Mouse (Mus musculus): ENCODE measurements around the gene Ptprd.
"Not testable (repeated sequence)": the region's sequence is repeated elsewhere in the genome, so short reads cannot be mapped to it uniquely, and the experiment has no call there.

Gene Ptprd

GRCm38 (mm10) chr4:76452286-76452685 lies 1759.5 kb downstream of the Ptprd start:
- DNase-seq (ENCODE audit: extremely low spot score, low read depth, low spot score), result no peak

DNA sequence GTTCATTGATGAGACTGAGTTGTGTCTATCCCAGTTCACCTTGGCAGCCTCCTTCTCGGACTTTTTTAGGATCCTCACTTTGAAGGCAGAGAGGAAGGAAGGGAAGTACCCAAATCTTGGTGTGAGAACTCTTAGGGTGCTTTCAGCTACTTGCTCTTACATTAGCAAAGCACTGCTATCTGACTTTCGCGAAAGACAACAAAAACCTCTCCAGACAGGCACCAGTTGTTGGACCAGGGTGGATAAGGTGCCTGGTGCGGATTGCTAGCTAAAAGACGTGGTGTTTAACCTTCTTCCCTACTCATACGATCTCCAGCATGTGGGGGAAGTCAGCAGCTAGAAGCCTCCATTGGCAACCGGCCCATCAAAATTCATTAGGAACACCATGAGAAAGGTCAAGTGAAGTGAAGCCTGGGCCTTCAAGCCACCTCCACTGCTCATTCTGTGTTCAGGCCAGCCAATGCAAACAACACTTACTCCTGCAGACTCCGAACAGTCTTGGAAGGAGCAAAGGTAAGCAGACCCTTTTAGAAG lies 1760.7 kb downstream of the Ptprd start:
- no peak for DNase-seq (ENCODE audit: extremely low spot score, low read depth, low spot score)

DNA sequence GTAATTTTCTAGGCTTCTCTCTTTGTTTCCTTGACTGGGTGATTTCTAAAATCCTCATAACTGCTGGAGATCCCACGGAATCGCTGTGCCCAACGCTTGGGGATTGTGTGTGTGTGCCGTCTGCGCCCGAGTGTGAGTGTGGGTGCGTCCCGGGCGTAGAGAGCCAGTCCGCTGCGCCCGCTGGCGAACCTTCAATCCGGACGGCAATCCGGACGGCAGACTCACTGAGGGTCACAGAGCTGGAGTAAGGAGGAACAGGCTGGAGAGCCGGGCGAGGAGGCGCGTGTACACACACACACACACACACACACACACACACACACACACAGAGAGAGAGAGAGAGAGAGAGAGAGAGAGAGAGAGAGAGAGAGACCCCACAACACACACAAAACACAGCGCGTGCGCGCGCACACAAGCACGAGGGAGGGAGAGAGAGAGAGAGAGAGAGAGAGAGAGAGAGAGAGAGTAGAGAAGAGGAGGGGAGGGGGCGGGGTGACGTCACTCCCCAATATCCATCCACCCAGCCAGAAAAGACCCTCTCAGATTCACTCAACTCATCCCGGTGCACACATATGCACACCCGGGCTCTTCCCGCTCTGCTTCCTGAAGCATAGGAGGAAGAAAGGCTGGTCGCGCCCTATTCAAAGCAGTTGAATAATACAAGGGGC lies 1761.3 kb downstream of the Ptprd start:
- no peak for DNase-seq (ENCODE audit: extremely low spot score, low read depth, low spot score)

GRCm38 (mm10) chr4:76449466-76450350 lies 1762.1 kb downstream of the Ptprd start:
- no peak for DNase-seq (ENCODE audit: extremely low spot score, low read depth, low spot score)

- no peak for DNase-seq (ENCODE audit: extremely low spot score, low read depth, low spot score)
Measured at GRCm38 (mm10) chr4:76448678-76449465, 1762.9 kb downstream of the Ptprd start.

DNA sequence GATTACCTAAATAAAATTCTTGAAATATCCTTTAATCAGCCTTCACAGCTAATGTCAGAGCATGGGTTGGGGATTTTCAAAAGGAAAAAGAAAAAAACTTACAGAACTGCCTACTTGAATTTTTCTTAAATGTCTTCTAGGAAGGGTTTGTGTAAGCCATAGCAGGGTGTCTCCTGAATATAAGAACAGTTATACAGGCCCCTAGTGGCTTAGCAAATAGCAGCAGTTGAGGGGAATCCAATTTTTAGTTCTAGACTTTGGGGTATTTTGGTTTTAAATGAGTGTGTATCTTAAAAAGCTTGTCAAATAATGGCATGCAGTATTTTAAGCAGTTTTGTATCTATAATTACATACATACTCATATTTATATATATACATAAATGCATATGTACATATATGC lies 1764.4 kb downstream of the Ptprd start:
- no peak for DNase-seq (ENCODE audit: extremely low spot score, low read depth, low spot score)

DNA sequence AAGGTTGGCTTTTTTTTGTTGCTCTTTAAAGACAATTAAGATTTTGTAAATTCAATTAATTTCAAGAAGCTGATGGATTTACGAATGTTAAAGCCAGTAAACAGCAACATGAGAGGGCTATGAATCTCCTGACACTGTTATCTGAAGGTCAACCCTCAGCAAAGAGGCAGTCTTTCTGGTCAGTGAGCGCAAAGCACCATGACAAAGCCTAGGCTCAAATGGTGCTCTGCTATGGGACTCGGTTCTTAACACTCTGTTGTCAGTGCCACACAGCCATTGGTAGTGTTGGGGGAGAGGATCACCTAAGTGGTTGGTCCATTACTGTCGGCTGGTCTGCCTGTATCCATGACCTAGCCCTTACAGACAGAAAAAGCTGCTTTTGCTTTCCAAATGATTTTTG lies 1767.0 kb downstream of the Ptprd start:
- DNase-seq (ENCODE audit: extremely low spot score, low read depth, low spot score), result no peak

- no peak for DNase-seq (ENCODE audit: extremely low spot score, low read depth, low spot score)
Measured at GRCm38 (mm10) chr4:76443553-76443952, 1768.2 kb downstream of the Ptprd start.

DNA sequence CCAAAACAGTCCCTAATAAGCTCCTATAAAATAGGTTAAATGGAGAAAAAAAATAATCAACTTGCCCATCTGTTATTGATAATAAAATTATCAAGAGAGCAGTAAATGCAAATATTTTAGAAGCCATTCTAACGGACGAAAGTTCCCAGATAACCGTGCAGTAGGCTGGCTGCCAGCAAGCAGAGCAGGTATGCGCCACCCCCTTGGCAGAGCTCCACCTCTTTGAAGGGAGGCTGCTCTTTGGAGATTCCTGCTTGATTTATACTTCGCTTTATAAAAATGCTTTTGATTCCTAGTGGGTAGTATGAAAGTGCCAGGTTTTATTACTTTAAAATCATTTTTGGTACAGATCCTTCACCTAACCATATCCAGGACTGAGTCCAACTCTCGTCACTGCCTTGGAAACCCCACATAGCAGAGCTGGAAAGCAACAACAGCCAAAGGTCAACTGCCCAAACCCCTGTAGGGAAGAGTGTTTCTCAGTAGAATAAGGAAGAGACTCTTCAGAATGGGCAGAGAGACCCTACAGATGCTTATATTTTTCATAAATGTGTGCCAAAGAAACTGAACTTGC lies 1770.9 kb downstream of the Ptprd start:
- no peak for DNase-seq (ENCODE audit: extremely low spot score, low read depth, low spot score)

DNA sequence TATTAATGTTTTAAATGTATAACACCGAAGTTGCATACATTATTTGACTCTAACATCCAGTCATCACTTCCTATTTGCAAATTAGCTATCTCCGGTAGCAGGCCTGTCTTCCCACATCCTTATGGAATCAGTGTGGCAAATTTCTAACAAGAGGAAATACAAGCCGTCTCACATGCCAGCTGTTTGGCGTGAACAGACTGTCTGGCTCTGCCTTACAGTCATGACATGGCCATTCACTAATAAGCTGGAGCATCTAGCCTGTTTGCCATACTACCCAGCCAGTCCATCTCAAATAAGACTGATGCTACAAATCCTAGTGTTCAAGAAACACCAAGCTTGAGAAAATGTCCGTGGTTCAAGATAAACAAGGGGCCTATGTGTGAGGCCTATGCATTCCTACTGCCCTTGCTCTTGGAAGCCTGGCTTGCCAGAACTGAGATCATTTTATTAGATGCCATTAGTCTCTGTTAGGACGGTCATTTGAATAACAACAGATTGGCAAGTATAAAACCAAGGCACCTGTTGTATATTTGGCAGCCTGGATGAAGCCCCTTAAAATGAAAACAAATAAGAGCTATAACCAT lies 1773.2 kb downstream of the Ptprd start:
- no peak for DNase-seq (ENCODE audit: extremely low spot score, low read depth, low spot score)

GRCm38 (mm10) chr4:76438068-76438467 lies 1773.7 kb downstream of the Ptprd start:
- DNase-seq (ENCODE audit: extremely low spot score, low read depth, low spot score), result no peak

DNA sequence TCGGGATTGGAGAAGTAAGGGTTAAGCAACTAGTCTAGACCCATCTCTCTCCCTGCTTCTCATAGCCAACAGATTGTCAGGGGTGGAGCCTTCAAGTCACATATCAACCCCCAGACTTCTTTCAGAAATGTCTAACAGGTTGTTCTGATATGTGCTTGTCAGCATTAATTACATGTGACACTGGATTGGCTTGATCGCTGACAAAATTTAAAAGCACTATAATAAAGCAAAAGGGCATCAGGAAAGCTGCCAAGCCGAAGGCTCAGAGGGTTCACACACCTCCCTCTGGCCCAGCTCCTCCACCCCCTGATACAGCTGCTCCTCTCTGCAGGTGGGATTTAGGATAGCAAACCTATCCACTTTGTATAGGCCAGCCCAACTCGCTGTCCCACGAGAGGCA lies 1775.8 kb downstream of the Ptprd start:
- no peak for DNase-seq (ENCODE audit: extremely low spot score, low read depth, low spot score)

DNA sequence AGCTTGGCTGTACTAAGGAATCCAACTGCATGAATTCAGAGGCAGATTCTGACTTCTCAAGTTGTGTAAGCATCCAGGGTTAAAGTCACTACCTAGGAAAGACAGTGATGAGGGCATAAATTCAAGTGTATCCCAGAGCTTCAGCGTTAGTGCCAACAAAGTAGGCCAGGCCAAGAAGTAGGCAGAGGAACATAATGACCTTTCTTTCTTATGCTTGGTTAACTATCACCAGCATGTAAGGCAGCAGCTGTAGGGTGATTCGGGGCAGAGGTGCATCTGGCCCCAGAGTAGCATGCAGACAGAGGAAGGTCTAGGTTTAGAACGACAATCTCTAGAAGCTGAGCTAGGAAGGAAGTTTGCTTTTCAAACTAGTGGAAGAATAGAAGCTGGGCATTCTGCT lies 1782.0 kb downstream of the Ptprd start:
- DNase-seq (ENCODE audit: extremely low spot score, low read depth, low spot score), result no peak

DNA sequence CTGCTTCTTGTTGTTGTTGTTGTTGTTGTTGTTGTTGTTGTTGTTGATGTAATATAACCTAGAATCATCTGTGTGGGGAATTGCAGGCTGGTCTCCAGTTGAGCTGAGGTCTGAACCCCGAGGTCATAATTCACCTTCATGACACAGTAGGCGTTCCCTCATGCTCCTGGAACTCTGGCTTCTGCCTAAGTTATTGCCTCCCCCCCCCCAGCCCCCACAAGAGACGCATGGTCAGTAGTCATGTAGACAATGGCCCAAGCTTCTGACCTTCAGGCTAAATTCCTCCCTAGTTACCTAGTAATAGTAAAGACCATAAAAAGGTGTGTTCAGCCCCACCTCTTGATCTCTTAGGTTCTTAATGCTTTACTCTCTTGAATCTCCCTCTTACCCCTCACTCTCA lies 1784.7 kb downstream of the Ptprd start:
- not testable (repeated sequence) for DNase-seq (ENCODE audit: extremely low spot score, low read depth, low spot score)

DNA sequence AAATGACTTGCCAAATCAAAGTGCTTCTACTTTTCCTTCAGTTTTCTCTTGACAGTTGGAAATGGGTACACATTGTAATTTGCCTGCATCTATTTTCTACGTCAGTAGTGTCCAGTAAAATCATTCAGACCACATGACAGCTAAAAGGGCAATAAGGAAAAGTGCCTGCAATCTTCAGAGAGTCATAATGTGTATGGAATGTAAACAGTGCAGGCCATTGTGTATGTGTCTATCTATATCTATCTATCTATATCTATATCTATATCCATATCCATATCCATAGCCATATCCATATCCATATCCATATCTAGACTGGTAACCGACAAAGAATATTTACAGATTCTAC lies 1786.6 kb downstream of the Ptprd start:
- no peak for DNase-seq (ENCODE audit: extremely low spot score, low read depth, low spot score)

- no peak for DNase-seq (ENCODE audit: extremely low spot score, low read depth, low spot score)
Measured at GRCm38 (mm10) chr4:76424324-76425229, 1787.2 kb downstream of the Ptprd start.

GRCm38 (mm10) chr4:76422113-76422512 lies 1789.6 kb downstream of the Ptprd start:
- DNase-seq (ENCODE audit: extremely low spot score, low read depth, low spot score), result no peak

DNA sequence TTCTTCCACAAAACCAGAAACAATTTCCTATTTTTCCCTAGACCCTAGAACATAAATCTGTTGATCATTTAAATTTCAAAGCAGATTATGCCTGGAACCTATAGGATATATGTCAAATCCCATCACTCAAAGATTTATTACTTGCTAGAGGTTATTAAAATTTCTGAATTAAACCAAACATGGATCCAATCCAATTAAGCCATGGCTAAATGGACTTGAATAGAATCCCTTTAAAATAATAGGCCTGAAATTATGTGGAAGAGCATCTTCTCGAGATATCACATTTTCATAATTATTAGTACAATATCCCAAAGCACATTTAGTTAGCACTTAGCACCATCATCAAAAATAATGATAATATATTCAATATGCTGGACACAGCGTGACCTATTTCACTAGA lies 1792.1 kb downstream of the Ptprd start:
- no peak for DNase-seq (ENCODE audit: extremely low spot score, low read depth, low spot score)

GRCm38 (mm10) chr4:76417676-76418075 lies 1794.1 kb downstream of the Ptprd start:
- no peak for DNase-seq (ENCODE audit: extremely low spot score, low read depth, low spot score)

- DNase-seq (ENCODE audit: extremely low spot score, low read depth, low spot score), result no peak
Measured at GRCm38 (mm10) chr4:76415624-76416023, 1796.1 kb downstream of the Ptprd start.
